Mouse (Mus musculus) left cerebral cortex, postnatal 14 days (tissue): Measurements from ENCODE around the gene Amn. TPM values are rescaled to one million over a fixed set of nuclear protein-coding genes. Genes with fewer than 3 reads are reported as not detected.

Experiments used
- DNase-seq, 2 experiments: peaks; one replicate each; pipeline ENCODE4 v3.0.0; 2021 to 2022; ENCODE audit warnings: low spot score in 2 of 2, mixed read lengths in 1 of 2
- intact Hi-C: fragments of 180-260 bp; cut with DNase I; formaldehyde crosslinking; loops from one replicate; pipeline ENCODE4 v1.15.1; 2025
- total RNA-seq, 2 experiments: library from RNA; stranded (reverse); gene quantifications; 2 replicates each; pipeline ENCODE4 v1.2.3; 2021

Amn gene
- total RNA-seq, 2 experiments from 2014 or later: 15.1 to 18.7 TPM

DNA sequence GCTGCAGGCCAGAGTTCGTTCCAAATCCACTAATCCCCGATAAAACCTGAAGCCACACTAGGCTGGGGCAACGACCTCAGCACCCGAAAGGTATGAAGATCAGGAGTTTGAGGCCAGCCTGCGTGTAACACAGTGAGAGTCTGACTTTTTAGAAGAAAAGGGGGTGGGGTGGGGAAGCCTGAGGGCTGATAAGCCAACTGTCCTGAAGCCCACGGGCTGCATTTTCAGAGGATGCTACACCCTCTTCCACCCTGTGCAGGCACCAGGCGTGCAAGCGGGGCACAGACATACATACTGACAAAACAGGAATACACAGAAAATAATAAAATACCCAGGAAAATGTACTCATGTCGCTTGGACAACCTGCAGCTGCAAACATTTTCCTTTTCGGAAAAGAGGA is 40.9 kb downstream of the Amn start:
- DNase-seq: no peak
- intact Hi-C loops: no loop called here

GRCm38 (mm10) chr12:111314273-111314672 is 43.4 kb downstream of the Amn start:
- DNase-seq: no peak
- intact Hi-C loops: no loop called here

- intact Hi-C loops: no loop called here
- DNase-seq: no peak
These were observed 46.8 kb downstream of the Amn start for GRCm38 (mm10) chr12:111317694-111318093.

GRCm38 (mm10) chr12:111320549-111320948 is 49.7 kb downstream of the Amn start:
- intact Hi-C loops: no loop called here
- DNase-seq: no peak

GRCm38 (mm10) chr12:111321832-111322231 is 50.9 kb downstream of the Amn start:
- no peak for DNase-seq

GRCm38 (mm10) chr12:111323423-111323822 is 52.5 kb downstream of the Amn start:
- no peak for DNase-seq
- intact Hi-C loops: no loop called here

More at GRCm38 (mm10) chr12:111321832-111322231, 50.9 kb downstream of the Amn start:
- intact Hi-C loops: no loop called here

- intact Hi-C loops: no loop called here
- DNase-seq: no peak
These were observed 53.6 kb downstream of the Amn start for GRCm38 (mm10) chr12:111324536-111324935.

DNA sequence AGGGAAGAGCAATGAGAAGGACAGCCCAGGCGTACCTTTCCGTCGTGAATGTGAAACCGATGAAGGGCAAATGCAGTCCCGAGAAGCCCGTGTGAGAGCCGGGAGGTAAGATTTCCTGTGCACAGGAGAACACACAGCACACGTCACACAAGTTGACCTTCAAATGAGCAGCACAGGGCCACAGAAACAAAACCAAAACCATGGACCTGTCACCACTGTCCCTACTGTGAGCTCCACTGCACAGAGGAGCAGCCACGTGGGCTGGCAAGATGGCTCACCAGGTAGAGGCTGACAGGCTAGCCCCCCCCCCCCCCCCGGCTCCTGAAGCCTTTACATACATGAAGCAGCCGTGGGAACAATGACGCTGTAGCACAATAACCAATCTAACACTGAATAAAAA is 54.1 kb downstream of the Amn start:
- DNase-seq: no peak
- intact Hi-C loops: no loop called here

DNA sequence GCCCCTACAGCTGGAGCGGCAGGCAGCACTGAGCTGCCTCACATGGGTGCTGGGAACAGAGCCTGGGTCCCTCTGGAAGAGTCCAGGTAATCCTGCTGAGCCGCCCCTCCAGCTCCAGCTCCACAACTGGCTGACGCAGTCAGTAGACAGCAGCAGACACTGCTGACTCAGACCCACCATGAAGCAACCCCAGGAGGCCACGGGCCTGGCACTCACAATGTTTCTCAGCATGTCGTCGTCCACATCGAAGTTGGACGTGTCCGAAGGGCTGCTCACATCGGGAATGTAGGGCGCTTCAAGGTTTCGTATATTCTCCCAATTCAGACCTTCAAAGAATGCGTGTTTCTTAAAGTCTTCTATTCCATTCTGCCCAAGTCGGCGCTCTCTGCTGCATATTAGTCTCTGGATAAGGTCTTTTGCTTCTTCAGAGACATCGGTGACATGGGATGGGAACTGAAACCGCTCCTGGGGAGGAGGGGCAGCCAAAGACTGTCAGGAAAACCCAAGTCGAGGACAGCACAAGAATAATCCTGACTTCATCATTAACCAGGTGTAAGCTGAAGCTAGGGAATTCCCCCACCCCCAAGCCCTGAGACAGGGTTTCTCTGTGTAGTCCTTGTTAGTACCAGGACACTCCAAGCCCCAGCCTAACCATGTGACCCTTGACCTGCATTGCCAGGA is 55.0 kb downstream of the Amn start:
- intact Hi-C loops: no loop called here
- DNase-seq: no peak

Other genes starting within 250 kb of the Amn start
- 10 to 100 TPM; 17.9 to 18.8 TPM for gene Rcor1, start 231.7 kb upstream of the Amn start, total RNA-seq
- 10 to 100 TPM; 91.9 to 93.3 TPM for gene Traf3, start 104.7 kb upstream of the Amn start, total RNA-seq
- gene 4930595D18Rik, start 86.6 kb upstream of the Amn start, total RNA-seq: not detected
- gene Cdc42bpb, start 106.6 kb downstream of the Amn start, total RNA-seq: 100 to 1,000 TPM; 138 to 141 TPM
- 1 to 10 TPM in 1 of 2 experiments, not detected in 1; 1.8 TPM for gene Lbhd2, start 135.7 kb downstream of the Amn start, total RNA-seq
- under 1 TPM; 0.62 to 0.70 TPM for gene Exoc3l4, start 145.9 kb downstream of the Amn start, total RNA-seq
- under 1 TPM; 0.40 to 0.93 TPM for gene Tnfaip2, start 171.4 kb downstream of the Amn start, total RNA-seq
- gene Gm266, start 214.7 kb downstream of the Amn start, total RNA-seq: 1 to 10 TPM; 4.0 to 6.6 TPM